ENCODE assay signal across 9 mouse cellular contexts in the genomic region with DNA sequence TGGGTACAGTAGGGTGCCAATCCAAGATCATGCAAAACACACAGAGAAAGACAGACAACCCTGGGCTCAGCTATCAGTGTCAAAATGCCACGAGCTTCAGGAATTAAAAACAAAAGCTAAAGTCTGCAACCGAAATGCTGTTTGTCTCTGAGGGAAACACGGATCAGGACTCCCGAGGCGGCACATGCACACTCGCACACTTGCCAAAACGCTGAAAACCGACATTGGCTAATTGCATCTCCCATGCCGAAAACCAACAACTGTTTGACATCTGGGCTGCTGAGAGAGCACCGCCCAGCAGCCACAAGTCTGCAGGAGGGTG. TPM values are rescaled to one million over a fixed set of nuclear protein-coding genes. Genes with fewer than 3 reads are reported as not detected.
A peak's percentile ranks its signal among the peaks of the same experiment; 100 is the strongest.
DNase-seq lines count a peak whose midpoint lies in the region; ATAC-seq and TF ChIP-seq lines count a peak whose summit lies in the region.
"Had no signal": no experiment of that assay in that cellular context is flagged by ENCODE, and none has a peak within 500 bp of the region (broad histone marks: within the 10 kb centered on the region; RNA-seq: fewer than 3 reads in every experiment).

No protein-coding gene starts in this region.

- H3K36me3 ChIP-seq in lung, embryonic 14.5 days (ENCODE audit: insufficient read depth): no peaks in the 10 kb centered on the region
- H3K36me3 ChIP-seq in forebrain, embryonic 15.5 days: no peaks in the 10 kb centered on the region
- no peaks in the 10 kb centered on the region for H3K36me3 ChIP-seq in limb, embryonic 14.5 days (ENCODE audit: control insufficient read depth, insufficient read depth, low read length)
- H3K36me3 ChIP-seq in stomach, embryonic 14.5 days (ENCODE audit: control insufficient read depth, insufficient read depth, low read length): no peaks in the 10 kb centered on the region

- H3K4me2 ChIP-seq in lung, embryonic 14.5 days: peak overlapping the region; percentile 78
- peak overlapping the region; percentile 79 for H3K4me2 ChIP-seq in forebrain, embryonic 15.5 days (replicated peaks)
- peak overlapping the region; percentile 97 for H3K4me2 ChIP-seq in limb, embryonic 14.5 days (replicated peaks; ENCODE audit: low read depth, low read length, severe bottlenecking)
- H3K4me2 ChIP-seq in stomach, embryonic 14.5 days (replicated peaks; ENCODE audit: low read depth, low read length): peak overlapping the region; percentile 98

- no peaks in the 10 kb centered on the region for H3K9me3 ChIP-seq in lung, embryonic 14.5 days (ENCODE audit: low read depth, low read length)
- H3K9me3 ChIP-seq in forebrain, embryonic 15.5 days: no peaks in the 10 kb centered on the region
- no peaks in the 10 kb centered on the region for H3K9me3 ChIP-seq in limb, embryonic 14.5 days (ENCODE audit: control insufficient read depth, low read length)
- H3K9me3 ChIP-seq in stomach, embryonic 14.5 days (ENCODE audit: control insufficient read depth, low read depth, low read length): no peaks in the 10 kb centered on the region

- TF ChIP-seq CTCF in lung, embryonic 14.5 days (IDR thresholded peaks at IDR 0.05; ENCODE audit: low read depth): no peak
- no peak for TF ChIP-seq CTCF in lung, adult 2 months (IDR thresholded peaks at IDR 0.05; ENCODE audit: insufficient read depth, low read length)

- WGBS in lung, embryonic 14.5 days: 11% methylated on average over 10 of the region's 10 CpGs
- WGBS in lung, adult 2 months: 7% methylated on average over 10 of the region's 10 CpGs
- WGBS in forebrain, embryonic 15.5 days: 3% methylated on average over 10 of the region's 10 CpGs
- WGBS in limb, embryonic 14.5 days: 7% methylated on average over 10 of the region's 10 CpGs
- 8% methylated on average over 10 of the region's 10 CpGs for WGBS in stomach, embryonic 14.5 days

- no peak overlapping the region for H3K9ac ChIP-seq in lung, embryonic 14.5 days
- H3K9ac ChIP-seq in forebrain, embryonic 15.5 days (replicated peaks): peak overlapping the region; percentile 67
- H3K9ac ChIP-seq in limb, embryonic 14.5 days (ENCODE audit: low read depth, low read length, severe bottlenecking): no peak overlapping the region
- H3K9ac ChIP-seq in stomach, embryonic 14.5 days (replicated peaks; ENCODE audit: low read depth, low read length): no peak overlapping the region

- H3K27me3 ChIP-seq in lung, embryonic 14.5 days (ENCODE audit: insufficient read depth, low read length): peaks cover 44% of the 10 kb centered on the region
- H3K27me3 ChIP-seq in forebrain, embryonic 15.5 days: peaks cover 22% of the 10 kb centered on the region
- peaks cover 42% of the 10 kb centered on the region for H3K27me3 ChIP-seq in limb, embryonic 14.5 days (ENCODE audit: control insufficient read depth, insufficient read depth, low read length)
- peaks cover 30% of the 10 kb centered on the region for H3K27me3 ChIP-seq in stomach, embryonic 14.5 days (ENCODE audit: control insufficient read depth, insufficient read depth, low read length)

- H3K27ac ChIP-seq in lung, embryonic 14.5 days (ENCODE audit: low read depth): no peak overlapping the region
- H3K27ac ChIP-seq in forebrain, embryonic 15.5 days (replicated peaks): peak overlapping the region; percentile 16; the same call in 1 of the 2 replicates
- no peak overlapping the region for H3K27ac ChIP-seq in limb, embryonic 14.5 days (replicated peaks; ENCODE audit: low read depth, low read length)
- H3K27ac ChIP-seq in stomach, embryonic 14.5 days (ENCODE audit: low read length): no peak overlapping the region

- no peak for TF ChIP-seq POLR2A in lung, adult 2 months (IDR thresholded peaks at IDR 0.05; ENCODE audit: borderline replicate concordance, extremely low read depth, low read depth, low read length)
- no peak for TF ChIP-seq POLR2A in limb, embryonic 14.5 days (IDR thresholded peaks at IDR 0.05; ENCODE audit: borderline replicate concordance, extremely low read depth, insufficient read depth, insufficient read length)

- peak; percentile 4 for DNase-seq in lung, embryonic 14.5 days
- no peak for DNase-seq in lung, adult 2 months
- no peak for DNase-seq in limb, embryonic 14.5 days (ENCODE audit: low spot score)
- no peak for DNase-seq in adrenal gland, postnatal 10 days

- peak overlapping the region; percentile 43 for H3K4me3 ChIP-seq in lung, embryonic 14.5 days (ENCODE audit: low read depth, low read length)
- no peak overlapping the region for H3K4me3 ChIP-seq in lung, adult 2 months (replicated peaks; ENCODE audit: extremely low read depth, low read depth, low read length)
- peak overlapping the region; percentile 57 for H3K4me3 ChIP-seq in forebrain, embryonic 15.5 days
- peak overlapping the region; percentile 49 for H3K4me3 ChIP-seq in limb, embryonic 14.5 days (replicated peaks; ENCODE audit: low read length)
- peak overlapping the region; percentile 44 for H3K4me3 ChIP-seq in stomach, embryonic 14.5 days (ENCODE audit: low read depth, low read length)
- H3K4me3 ChIP-seq: myocyte had no signal

- no peaks in the 10 kb centered on the region for H3K4me1 ChIP-seq in lung, embryonic 14.5 days (ENCODE audit: insufficient read depth)
- H3K4me1 ChIP-seq in lung, adult 2 months (ENCODE audit: control insufficient read depth, insufficient read depth, low read length): no peaks in the 10 kb centered on the region
- H3K4me1 ChIP-seq in forebrain, embryonic 15.5 days: peaks cover 20% of the 10 kb centered on the region
- H3K4me1 ChIP-seq in limb, embryonic 14.5 days (ENCODE audit: control insufficient read depth, insufficient read depth, low read length): peaks cover 6% of the 10 kb centered on the region; the same call in 1 of the 2 replicates
- H3K4me1 ChIP-seq in stomach, embryonic 14.5 days (ENCODE audit: control insufficient read depth, insufficient read depth, low read length): 0 out of 2 replicates have a peak, but pooled peaks cover 4% of the 10 kb centered on the region

- no peak for ATAC-seq in lung, embryonic 14.5 days (ENCODE audit: insufficient read depth)
- no peak for ATAC-seq in forebrain, embryonic 15.5 days (replicated peaks)
- no peak for ATAC-seq in limb, embryonic 14.5 days (ENCODE audit: low FRiP score, low read depth)
- ATAC-seq in stomach, embryonic 14.5 days (ENCODE audit: insufficient number of reproducible peaks, insufficient read depth, low FRiP score, low read depth): no peak
- no peak for ATAC-seq in erythroid progenitor cell, adult 5-6 weeks (replicated peaks; ENCODE audit: low FRiP score, poor library complexity, severe bottlenecking)

RNA-seq across cellular contexts. Expression of a gene that starts 0.9 kb away (rescaled TPM):
- not detected in 2 replicates for polyA plus RNA-seq in lung, embryonic 14.5 days (2014; fragmentation: Nextera tagmentation; extraction: Ambion mirVana)
- polyA plus RNA-seq in lung, adult 2 months (2012; rRNA removed): not detected in 2 replicates
- 24.8 and 26.2 TPM in 2 replicates for polyA plus RNA-seq in forebrain, embryonic 15.5 days (2015; fragmentation: Nextera tagmentation; extraction: Ambion mirVana)
- polyA plus RNA-seq in limb, embryonic 14.5 days (2012; rRNA removed): 0.52 and 0.55 TPM in 2 replicates
- 0.08 and 0.40 TPM in 2 replicates for polyA plus RNA-seq in limb, embryonic 14.5 days (2014; fragmentation: Nextera tagmentation; extraction: Ambion mirVana)
- polyA plus RNA-seq in stomach, embryonic 14.5 days (2014; fragmentation: Nextera tagmentation; extraction: Ambion mirVana): not detected in 2 replicates
- total RNA-seq in adrenal gland, postnatal 10 days (2021): under 1 TPM; 0.15 to 0.21 TPM
- not detected in 2 replicates for total RNA-seq in erythroid progenitor cell, adult 5-6 weeks (2015; ENCODE audit: low replicate concordance)
- 0.23 and 0.51 TPM in 2 replicates for total RNA-seq in erythroid progenitor cell, adult 5-6 weeks (2017; ENCODE audit: low replicate concordance)
- total RNA-seq: hematopoietic stem cell, adult 5-6 weeks had no signal
- polyA plus RNA-seq: myocyte had no signal

RNA-seq across cellular contexts. Expression of a gene that starts 28.2 kb away (rescaled TPM):
- not detected in 2 replicates for polyA plus RNA-seq in lung, embryonic 14.5 days (2014; fragmentation: Nextera tagmentation; extraction: Ambion mirVana)
- polyA plus RNA-seq in lung, adult 2 months (2012; rRNA removed): not detected in 2 replicates
- not detected in 2 replicates for polyA plus RNA-seq in forebrain, embryonic 15.5 days (2015; fragmentation: Nextera tagmentation; extraction: Ambion mirVana)
- not detected in 2 replicates for polyA plus RNA-seq in limb, embryonic 14.5 days (2012; rRNA removed)
- not detected in 2 replicates for polyA plus RNA-seq in limb, embryonic 14.5 days (2014; fragmentation: Nextera tagmentation; extraction: Ambion mirVana)
- not detected in 2 replicates for polyA plus RNA-seq in stomach, embryonic 14.5 days (2014; fragmentation: Nextera tagmentation; extraction: Ambion mirVana)
- total RNA-seq in adrenal gland, postnatal 10 days (2021): not detected
- total RNA-seq in erythroid progenitor cell, adult 5-6 weeks (2015; ENCODE audit: low replicate concordance): not detected in 2 replicates
- total RNA-seq in erythroid progenitor cell, adult 5-6 weeks (2017; ENCODE audit: low replicate concordance): not detected in 2 replicates
- total RNA-seq: hematopoietic stem cell, adult 5-6 weeks had no signal
- polyA plus RNA-seq: myocyte had no signal

RNA-seq across cellular contexts. Expression of a gene that starts 46.7 kb away (rescaled TPM):
- not detected in 2 replicates for polyA plus RNA-seq in lung, embryonic 14.5 days (2014; fragmentation: Nextera tagmentation; extraction: Ambion mirVana)
- not detected in 2 replicates for polyA plus RNA-seq in lung, adult 2 months (2012; rRNA removed)
- not detected in 2 replicates for polyA plus RNA-seq in forebrain, embryonic 15.5 days (2015; fragmentation: Nextera tagmentation; extraction: Ambion mirVana)
- not detected in 2 replicates for polyA plus RNA-seq in limb, embryonic 14.5 days (2012; rRNA removed)
- polyA plus RNA-seq in limb, embryonic 14.5 days (2014; fragmentation: Nextera tagmentation; extraction: Ambion mirVana): not detected in 2 replicates
- not detected in 2 replicates for polyA plus RNA-seq in stomach, embryonic 14.5 days (2014; fragmentation: Nextera tagmentation; extraction: Ambion mirVana)
- not detected for total RNA-seq in adrenal gland, postnatal 10 days (2021)
- not detected in 2 replicates for total RNA-seq in erythroid progenitor cell, adult 5-6 weeks (2015; ENCODE audit: low replicate concordance)
- not detected in 2 replicates for total RNA-seq in erythroid progenitor cell, adult 5-6 weeks (2017; ENCODE audit: low replicate concordance)
- total RNA-seq: hematopoietic stem cell, adult 5-6 weeks had no signal
- polyA plus RNA-seq: myocyte had no signal

RNA-seq across cellular contexts. Expression of a gene that starts 58.5 kb away (rescaled TPM):
- polyA plus RNA-seq in lung, embryonic 14.5 days (2014; fragmentation: Nextera tagmentation; extraction: Ambion mirVana): not detected in 2 replicates
- polyA plus RNA-seq in lung, adult 2 months (2012; rRNA removed): not detected in 2 replicates
- not detected in 2 replicates for polyA plus RNA-seq in forebrain, embryonic 15.5 days (2015; fragmentation: Nextera tagmentation; extraction: Ambion mirVana)
- polyA plus RNA-seq in limb, embryonic 14.5 days (2012; rRNA removed): not detected in 2 replicates
- polyA plus RNA-seq in limb, embryonic 14.5 days (2014; fragmentation: Nextera tagmentation; extraction: Ambion mirVana): not detected in 2 replicates
- not detected in 2 replicates for polyA plus RNA-seq in stomach, embryonic 14.5 days (2014; fragmentation: Nextera tagmentation; extraction: Ambion mirVana)
- not detected for total RNA-seq in adrenal gland, postnatal 10 days (2021)
- not detected in 2 replicates for total RNA-seq in erythroid progenitor cell, adult 5-6 weeks (2015; ENCODE audit: low replicate concordance)
- not detected in 2 replicates for total RNA-seq in erythroid progenitor cell, adult 5-6 weeks (2017; ENCODE audit: low replicate concordance)
- total RNA-seq: hematopoietic stem cell, adult 5-6 weeks had no signal
- polyA plus RNA-seq: myocyte had no signal

Comparison
In these comparisons a context has a peak if more than half of its experiments do, and no peak if none do; other contexts are left out.
1. RNA of a gene that starts 0.9 kb away (polyA plus RNA-seq): 24.8 to 26.2 TPM in forebrain, embryonic 15.5 days; 0.08 to 0.55 TPM in limb, embryonic 14.5 days, not detected in lung, embryonic 14.5 days, not detected in lung, adult 2 months and not detected in stomach, embryonic 14.5 days; every median in the first group is over 10 times any median in the second.
2. Peak in every context shown above with its lines, with median percentiles within 50 percentile points of each other: H3K4me2 ChIP-seq.